Mouse (Mus musculus) hindbrain, embryonic 12.5 days (tissue): Measurements from ENCODE around the gene Hoxc4. TPM values are rescaled to one million over a fixed set of nuclear protein-coding genes. Genes with fewer than 3 reads are reported as not detected.

Experiments
- ATAC-seq: fragments of 200-750 bp; cut with Nextera tagmentation; 2 replicates; pipeline ENCODE4 v1.8.0; 2017; ENCODE audit warnings: moderate TSS enrichment; ENCODE audit not compliant: low FRiP score
- H3K27ac ChIP-seq: fragments of 300-500 bp; sonication (generic); 2 replicates; pipeline ENCODE4 v1.5.1; 2016; ENCODE audit warnings: mild to moderate bottlenecking
- H3K27me3 ChIP-seq: fragments of 300-500 bp; sonication (generic); 2 replicates; pipeline ENCODE4 v1.6.1; 2016; ENCODE audit warnings: mild to moderate bottlenecking
- H3K36me3 ChIP-seq: fragments of 300-500 bp; sonication (generic); 2 replicates; pipeline ENCODE4 v1.6.1; 2016; ENCODE audit warnings: mild to moderate bottlenecking
- H3K4me1 ChIP-seq: fragments of 300-500 bp; sonication (generic); 2 replicates; pipeline ENCODE4 v1.6.1; 2016
- H3K4me2 ChIP-seq: fragments of 300-500 bp; sonication (generic); replicated peaks from 2 replicates; pipeline ENCODE4 v1.6.1; 2016; ENCODE audit warnings: mild to moderate bottlenecking
- H3K4me3 ChIP-seq: fragments of 300-500 bp; sonication (generic); 2 replicates; pipeline ENCODE4 v1.5.1; 2016; ENCODE audit warnings: mild to moderate bottlenecking
- H3K9ac ChIP-seq: fragments of 300-500 bp; sonication (generic); 2 replicates; pipeline ENCODE4 v1.6.1; 2016; ENCODE audit warnings: mild to moderate bottlenecking, moderate library complexity
- H3K9me3 ChIP-seq: fragments of 300-500 bp; sonication (generic); replicated peaks from 2 replicates; pipeline ENCODE4 v1.6.1; 2016; ENCODE audit warnings: mild to moderate bottlenecking
- WGBS: fragments of 180-500 bp; shearing (Covaris S2); methylation state at CpG from one replicate; pipeline ENCODE4 v1.1.7; 2016; 5-methylcytosine and 5-hydroxymethylcytosine counted together
- polyA plus RNA-seq: library from polyadenylated mRNA; unstranded; fragments of >200 nt; fragmentation: Nextera tagmentation; extraction: Ambion mirVana; gene quantifications from 2 replicates; pipeline ENCODE4 v1.2.1, GENCODE M21; 2016

Gene Hoxc4
- polyA plus RNA-seq, 1 experiment from 2014 or later = 34.5 TPM

DNA sequence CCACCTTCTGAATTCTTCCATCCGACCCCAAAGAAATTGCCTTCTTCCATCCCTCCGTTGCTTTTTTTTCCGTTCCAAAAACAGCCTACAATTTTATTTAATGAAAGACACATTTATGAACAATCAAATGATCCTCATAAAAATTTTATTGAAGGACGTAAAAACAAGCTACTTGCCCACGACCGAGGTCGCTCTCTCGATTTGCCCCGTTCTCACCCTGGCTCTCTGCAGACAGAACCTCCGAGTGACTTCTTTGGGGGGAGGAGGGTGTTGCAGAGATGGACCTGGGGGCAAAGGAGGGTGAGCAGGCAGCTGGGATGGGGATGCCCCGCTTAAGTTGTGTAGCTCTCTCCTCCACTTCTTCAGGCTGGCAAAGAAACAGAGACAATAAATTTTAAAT is 38.4 kb upstream of the Hoxc4 start:
- Histone ChIP-seq H3K27me3 (peaks cover 100% of the 10 kb centered on the region), H3K9ac (no peak overlapping the region), H3K9me3 (no peaks in the 10 kb centered on the region), H3K4me3 (no peak overlapping the region), H3K4me2 (no peak overlapping the region), H3K36me3 (no peaks in the 10 kb centered on the region), H3K27ac (no peak overlapping the region), H3K4me1 (peaks cover 7% of the 10 kb centered on the region; the same call in 1 of the 2 replicates)
- 3% methylated on average over 11 of the region's 11 CpGs for WGBS
- no peak for ATAC-seq

GRCm38 (mm10) chr15:102980912-102981311 is 37.8 kb upstream of the Hoxc4 start:
- peaks cover 100% of the 10 kb centered on the region for H3K27me3 ChIP-seq
- WGBS = 2% methylated on average over 14 of the region's 14 CpGs
- H3K9me3 ChIP-seq = no peaks in the 10 kb centered on the region
- H3K27ac ChIP-seq = no peak overlapping the region
- no peak for ATAC-seq
- H3K36me3 ChIP-seq = no peaks in the 10 kb centered on the region
- peak overlapping the region; percentile 39 for H3K4me2 ChIP-seq
- H3K9ac ChIP-seq = no peak overlapping the region
- H3K4me1 ChIP-seq = peaks cover 7% of the 10 kb centered on the region; the same call in 1 of the 2 replicates
- H3K4me3 ChIP-seq = 0 out of 2 replicates have a peak overlapping the region, but pooled peaks have one; percentile 19

DNA sequence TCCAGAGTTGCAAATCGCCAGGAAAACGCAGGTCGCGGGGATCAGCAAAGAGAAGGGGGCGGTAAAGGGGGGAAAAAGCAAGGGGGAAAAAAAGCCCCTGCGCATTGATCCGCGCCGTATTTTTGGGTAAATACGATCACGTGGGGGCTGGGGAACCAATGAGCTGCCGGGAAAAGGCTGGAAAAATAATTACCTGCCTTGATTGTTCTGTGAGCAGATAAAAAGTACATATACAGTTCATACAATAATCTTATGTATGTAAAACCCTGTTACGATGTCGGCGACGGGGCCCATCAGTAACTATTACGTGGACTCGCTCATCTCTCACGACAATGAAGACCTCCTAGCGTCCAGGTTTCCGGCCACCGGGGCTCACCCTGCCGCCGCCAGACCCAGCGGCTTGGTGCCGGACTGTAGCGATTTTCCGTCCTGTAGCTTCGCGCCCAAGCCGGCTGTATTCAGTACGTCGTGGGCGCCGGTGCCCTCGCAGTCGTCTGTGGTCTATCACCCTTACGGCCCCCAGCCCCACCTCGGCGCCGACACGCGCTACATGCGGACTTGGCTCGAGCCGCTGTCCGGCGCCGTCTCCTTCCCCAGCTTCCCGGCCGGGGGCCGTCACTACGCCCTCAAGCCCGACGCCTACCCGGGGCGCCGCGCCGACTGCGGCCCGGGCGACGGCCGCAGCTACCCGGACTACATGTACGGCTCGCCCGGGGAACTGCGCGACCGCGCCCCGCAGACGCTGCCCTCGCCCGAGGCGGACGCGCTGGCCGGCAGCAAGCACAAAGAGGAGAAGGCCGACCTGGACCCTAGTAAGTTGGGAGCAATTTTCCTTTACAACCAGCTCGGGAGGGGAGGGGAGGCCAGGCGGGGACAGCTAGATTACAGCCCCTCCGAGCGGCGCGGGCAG is 37.1 kb upstream of the Hoxc4 start:
- no peak for ATAC-seq
- H3K27me3 ChIP-seq = peaks cover 100% of the 10 kb centered on the region
- under 1% methylated on average over 88 of the region's 88 CpGs for WGBS
- peak overlapping the region; percentile 19 for H3K4me3 ChIP-seq
- no peaks in the 10 kb centered on the region for H3K36me3 ChIP-seq
- no peaks in the 10 kb centered on the region for H3K9me3 ChIP-seq
- no peak overlapping the region for H3K27ac ChIP-seq
- H3K4me2 ChIP-seq = peak overlapping the region; percentile 39
- no peak overlapping the region for H3K9ac ChIP-seq
- H3K4me1 ChIP-seq = peaks cover 7% of the 10 kb centered on the region; the same call in 1 of the 2 replicates

GRCm38 (mm10) chr15:102983716-102984115 is 35.0 kb upstream of the Hoxc4 start:
- no peak overlapping the region for H3K4me2 ChIP-seq
- no peaks in the 10 kb centered on the region for H3K9me3 ChIP-seq
- ATAC-seq = no peak
- no peak overlapping the region for H3K4me3 ChIP-seq
- no peak overlapping the region for H3K9ac ChIP-seq
- H3K27ac ChIP-seq = no peak overlapping the region
- WGBS = under 1% methylated on average over 12 of the region's 12 CpGs
- H3K4me1 ChIP-seq = peaks cover 7% of the 10 kb centered on the region; the same call in 1 of the 2 replicates
- peaks cover 100% of the 10 kb centered on the region for H3K27me3 ChIP-seq
- H3K36me3 ChIP-seq = no peaks in the 10 kb centered on the region

- no peak for ATAC-seq
- 2% methylated on average over 10 of the region's 10 CpGs for WGBS
- Histone ChIP-seq H3K27ac (no peak overlapping the region), H3K9ac (no peak overlapping the region), H3K27me3 (peaks cover 100% of the 10 kb centered on the region), H3K36me3 (no peaks in the 10 kb centered on the region), H3K4me1 (peaks cover 7% of the 10 kb centered on the region; the same call in 1 of the 2 replicates), H3K4me3 (no peak overlapping the region), H3K9me3 (no peaks in the 10 kb centered on the region), H3K4me2 (no peak overlapping the region)
Measured at GRCm38 (mm10) chr15:102984521-102984920, 34.2 kb upstream of the Hoxc4 start.

- Histone ChIP-seq H3K9me3 (no peaks in the 10 kb centered on the region), H3K4me2 (no peak overlapping the region), H3K27me3 (peaks cover 100% of the 10 kb centered on the region), H3K4me1 (peaks cover 7% of the 10 kb centered on the region; the same call in 1 of the 2 replicates), H3K4me3 (no peak overlapping the region), H3K36me3 (no peaks in the 10 kb centered on the region), H3K27ac (no peak overlapping the region), H3K9ac (no peak overlapping the region)
- ATAC-seq = no peak
- WGBS = 6% methylated on average over 3 of the region's 3 CpGs
Measured at GRCm38 (mm10) chr15:102984925-102985324, 33.8 kb upstream of the Hoxc4 start.

- Histone ChIP-seq H3K4me2 (no peak overlapping the region), H3K4me3 (no peak overlapping the region), H3K36me3 (no peaks in the 10 kb centered on the region), H3K9ac (no peak overlapping the region), H3K4me1 (0 out of 2 replicates have a peak, but pooled peaks cover 3% of the 10 kb centered on the region), H3K9me3 (no peaks in the 10 kb centered on the region), H3K27ac (no peak overlapping the region), H3K27me3 (peaks cover 100% of the 10 kb centered on the region)
- 3% methylated on average over 21 of the region's 21 CpGs for WGBS
- peak; percentile 48 for ATAC-seq
Measured at GRCm38 (mm10) chr15:102987124-102987833, 31.5 kb upstream of the Hoxc4 start.

GRCm38 (mm10) chr15:102988078-102988477 is 30.7 kb upstream of the Hoxc4 start:
- no peaks in the 10 kb centered on the region for H3K36me3 ChIP-seq
- H3K4me2 ChIP-seq = no peak overlapping the region
- 18% methylated on average over 5 of the region's 5 CpGs for WGBS
- peaks cover 100% of the 10 kb centered on the region for H3K27me3 ChIP-seq
- no peak overlapping the region for H3K27ac ChIP-seq
- H3K9ac ChIP-seq = no peak overlapping the region
- 0 out of 2 replicates have a peak, but pooled peaks cover 3% of the 10 kb centered on the region for H3K4me1 ChIP-seq
- no peak overlapping the region for H3K4me3 ChIP-seq
- ATAC-seq = no peak
- no peaks in the 10 kb centered on the region for H3K9me3 ChIP-seq

- peaks cover 99% of the 10 kb centered on the region for H3K27me3 ChIP-seq
- no peak within 1 kb of the TSS; the same call in 1 of the 2 replicates for H3K4me2 ChIP-seq
- 1% methylated on average over 67 of the region's 69 CpGs for WGBS
- no peak within 1 kb of the TSS for H3K9ac ChIP-seq
- no peak for ATAC-seq
- H3K4me3 ChIP-seq = peak within 1 kb of the TSS; percentile 3; the same call in 1 of the 2 replicates
- no peaks in the 10 kb centered on the region for H3K36me3 ChIP-seq
- 0 out of 2 replicates have a peak, but pooled peaks cover 3% of the 10 kb centered on the region for H3K4me1 ChIP-seq
- H3K9me3 ChIP-seq = no peaks in the 10 kb centered on the region
- no peak within 1 kb of the TSS for H3K27ac ChIP-seq
Measured at GRCm38 (mm10) chr15:102990461-102991397, 28.0 kb upstream of the Hoxc4 start, which contains the start of gene Hoxc8. Gene Hoxc8, plus strand, starts transcription at chr15:102990607.

DNA sequence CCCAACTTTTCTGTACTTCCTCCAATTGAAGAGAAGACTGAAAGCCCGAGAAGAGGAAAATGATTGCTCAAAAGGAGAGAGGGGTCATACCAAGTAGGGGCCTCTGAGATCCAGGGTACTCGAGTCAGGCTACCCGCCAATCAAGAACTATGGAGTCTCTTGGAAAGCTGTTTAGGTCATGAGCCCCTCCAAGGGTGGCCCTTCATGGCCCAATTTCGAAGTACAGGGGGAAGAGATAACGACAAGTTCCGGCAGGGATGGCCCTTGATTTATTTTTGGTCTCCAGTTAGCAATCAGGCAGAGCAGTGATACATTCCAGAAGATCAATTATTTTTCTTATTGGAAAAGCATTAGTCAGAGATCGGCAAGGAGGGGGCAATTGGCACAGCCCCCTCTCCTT is 27.0 kb upstream of the Hoxc4 start:
- WGBS = 2% methylated on average over 7 of the region's 7 CpGs
- H3K9me3 ChIP-seq = no peaks in the 10 kb centered on the region
- no peak for ATAC-seq
- H3K4me1 ChIP-seq = 0 out of 2 replicates have a peak, but pooled peaks cover 3% of the 10 kb centered on the region
- peaks cover 97% of the 10 kb centered on the region for H3K27me3 ChIP-seq
- no peak overlapping the region for H3K4me2 ChIP-seq
- H3K27ac ChIP-seq = no peak overlapping the region
- H3K4me3 ChIP-seq = no peak overlapping the region
- H3K36me3 ChIP-seq = no peaks in the 10 kb centered on the region
- no peak overlapping the region for H3K9ac ChIP-seq

GRCm38 (mm10) chr15:102992206-102992605 is 26.5 kb upstream of the Hoxc4 start:
- 0 out of 2 replicates have a peak, but pooled peaks cover 3% of the 10 kb centered on the region for H3K4me1 ChIP-seq
- H3K9me3 ChIP-seq = no peaks in the 10 kb centered on the region
- H3K4me2 ChIP-seq = no peak overlapping the region
- no peak for ATAC-seq
- no peak overlapping the region for H3K4me3 ChIP-seq
- H3K27ac ChIP-seq = no peak overlapping the region
- WGBS = 2% methylated on average over 11 of the region's 11 CpGs
- peaks cover 96% of the 10 kb centered on the region for H3K27me3 ChIP-seq
- H3K36me3 ChIP-seq = no peaks in the 10 kb centered on the region
- no peak overlapping the region for H3K9ac ChIP-seq
